In genomic region chr9:50857082-50857641, GRCm38 (mm10) we compare ENCODE assay signal across 8 mouse cellular contexts. TPM values are rescaled to one million over a fixed set of nuclear protein-coding genes. Genes with fewer than 3 reads are reported as not detected.
DNase-seq lines count a peak whose midpoint lies in the region; ATAC-seq and TF ChIP-seq lines count a peak whose summit lies in the region.

No protein-coding gene starts in this region.

- no peak for TF ChIP-seq POLR2A in limb, embryonic 14.5 days (IDR thresholded peaks at IDR 0.05; ENCODE audit: borderline replicate concordance, extremely low read depth, insufficient read depth, insufficient read length)

- WGBS in kidney, embryonic 14.5 days, result under 1% methylated on average over 42 of the region's 46 CpGs
- under 1% methylated on average over 46 of the region's 46 CpGs for WGBS in embryonic facial prominence, embryonic 15.5 days
- WGBS in limb, embryonic 14.5 days, result under 1% methylated on average over 39 of the region's 46 CpGs
- under 1% methylated on average over 46 of the region's 46 CpGs for WGBS in neural tube, embryonic 14.5 days

- no peak for DNase-seq in kidney, postnatal 14 days
- peak; percentile 68 for DNase-seq in Muller cell, postnatal 12 days (ENCODE audit: inconsistent ontology term)
- no peak for DNase-seq in limb, embryonic 14.5 days (ENCODE audit: low spot score)
- DNase-seq in urinary bladder, postnatal 25 days (ENCODE audit: low spot score), result no peak
- no peak for DNase-seq in cerebellum, postnatal 10 days

- H3K27me3 ChIP-seq in kidney, embryonic 14.5 days (ENCODE audit: control insufficient read depth, insufficient read depth, low read length), result no peaks in the 10 kb centered on the region
- H3K27me3 ChIP-seq in embryonic facial prominence, embryonic 15.5 days, result no peaks in the 10 kb centered on the region
- no peaks in the 10 kb centered on the region for H3K27me3 ChIP-seq in limb, embryonic 14.5 days (ENCODE audit: control insufficient read depth, insufficient read depth, low read length)
- no peaks in the 10 kb centered on the region for H3K27me3 ChIP-seq in neural tube, embryonic 14.5 days (ENCODE audit: control insufficient read depth, insufficient read depth, low read length)

- peak; percentile 75 for ATAC-seq in kidney, embryonic 14.5 days (ENCODE audit: low FRiP score, low TSS enrichment)
- ATAC-seq in embryonic facial prominence, embryonic 15.5 days (ENCODE audit: insufficient number of reproducible peaks, low FRiP score, low TSS enrichment, low read depth), result peak; percentile 61
- ATAC-seq in limb, embryonic 14.5 days (ENCODE audit: low FRiP score, low read depth), result peak; percentile 61
- ATAC-seq in neural tube, embryonic 14.5 days (ENCODE audit: low read depth), result peak; percentile 80

- H3K27ac ChIP-seq in kidney, embryonic 14.5 days (ENCODE audit: low read depth, low read length), result peak overlapping the region; percentile 87; the same call in 1 of the 2 replicates
- H3K27ac ChIP-seq in embryonic facial prominence, embryonic 15.5 days (replicated peaks), result peak overlapping the region; percentile 89
- H3K27ac ChIP-seq in limb, embryonic 14.5 days (replicated peaks; ENCODE audit: low read depth, low read length), result peak overlapping the region; percentile 81
- peak overlapping the region; percentile 29 for H3K27ac ChIP-seq in neural tube, embryonic 14.5 days (ENCODE audit: low read depth, low read length)

- peak overlapping the region; percentile 85 for H3K9ac ChIP-seq in kidney, embryonic 14.5 days (ENCODE audit: low read depth, low read length)
- peak overlapping the region; percentile 60 for H3K9ac ChIP-seq in embryonic facial prominence, embryonic 15.5 days
- peak overlapping the region; percentile 81 for H3K9ac ChIP-seq in limb, embryonic 14.5 days (ENCODE audit: low read depth, low read length, severe bottlenecking)
- H3K9ac ChIP-seq in neural tube, embryonic 14.5 days (replicated peaks; ENCODE audit: low read depth, low read length), result peak overlapping the region; percentile 74

- H3K4me3 ChIP-seq in kidney, embryonic 14.5 days (ENCODE audit: low read length), result peak overlapping the region; percentile 87
- peak overlapping the region; percentile 66 for H3K4me3 ChIP-seq in embryonic facial prominence, embryonic 15.5 days (replicated peaks)
- H3K4me3 ChIP-seq in limb, embryonic 14.5 days (replicated peaks; ENCODE audit: low read length), result peak overlapping the region; percentile 81
- peak overlapping the region; percentile 72 for H3K4me3 ChIP-seq in neural tube, embryonic 14.5 days (ENCODE audit: low read depth, low read length)

- H3K9me3 ChIP-seq in kidney, embryonic 14.5 days (ENCODE audit: control insufficient read depth, low read length), result no peaks in the 10 kb centered on the region
- no peaks in the 10 kb centered on the region for H3K9me3 ChIP-seq in embryonic facial prominence, embryonic 15.5 days (replicated peaks)
- no peaks in the 10 kb centered on the region for H3K9me3 ChIP-seq in limb, embryonic 14.5 days (ENCODE audit: control insufficient read depth, low read length)
- no peaks in the 10 kb centered on the region for H3K9me3 ChIP-seq in neural tube, embryonic 14.5 days (ENCODE audit: control insufficient read depth, low read length)

- H3K4me2 ChIP-seq in kidney, embryonic 14.5 days (replicated peaks; ENCODE audit: low read depth, low read length), result peak overlapping the region; percentile 66
- H3K4me2 ChIP-seq in embryonic facial prominence, embryonic 15.5 days (replicated peaks), result peak overlapping the region; percentile 70
- peak overlapping the region; percentile 68 for H3K4me2 ChIP-seq in limb, embryonic 14.5 days (replicated peaks; ENCODE audit: low read depth, low read length, severe bottlenecking)
- peak overlapping the region; percentile 77 for H3K4me2 ChIP-seq in neural tube, embryonic 14.5 days (ENCODE audit: low read depth, low read length)

- H3K4me1 ChIP-seq in kidney, embryonic 14.5 days (ENCODE audit: control insufficient read depth, insufficient read depth, low read length), result peaks cover 19% of the 10 kb centered on the region
- peaks cover 16% of the 10 kb centered on the region for H3K4me1 ChIP-seq in embryonic facial prominence, embryonic 15.5 days
- peaks cover 9% of the 10 kb centered on the region for H3K4me1 ChIP-seq in limb, embryonic 14.5 days (ENCODE audit: control insufficient read depth, insufficient read depth, low read length)
- peaks cover 3% of the 10 kb centered on the region; the same call in 1 of the 2 replicates for H3K4me1 ChIP-seq in neural tube, embryonic 14.5 days (ENCODE audit: control insufficient read depth, insufficient read depth, low read length)

- H3K36me3 ChIP-seq in kidney, embryonic 14.5 days (ENCODE audit: control insufficient read depth, insufficient read depth, low read length), result peaks cover 34% of the 10 kb centered on the region
- peaks cover 34% of the 10 kb centered on the region for H3K36me3 ChIP-seq in embryonic facial prominence, embryonic 15.5 days
- peaks cover 29% of the 10 kb centered on the region for H3K36me3 ChIP-seq in limb, embryonic 14.5 days (ENCODE audit: control insufficient read depth, insufficient read depth, low read length)
- H3K36me3 ChIP-seq in neural tube, embryonic 14.5 days (ENCODE audit: control insufficient read depth, insufficient read depth, low read length), result no peaks in the 10 kb centered on the region; the same call in 1 of the 2 replicates

RNA-seq across cellular contexts. Expression of gene Ppp2r1b, which starts 12.1 kb away (rescaled TPM):
- polyA plus RNA-seq in kidney, embryonic 14.5 days (2014; fragmentation: Nextera tagmentation; extraction: Ambion mirVana), result 43.1 and 89.4 TPM in 2 replicates
- polyA plus RNA-seq in embryonic facial prominence, embryonic 15.5 days (2015; fragmentation: Nextera tagmentation; extraction: Ambion mirVana), result 54.3 and 58.9 TPM in 2 replicates
- polyA plus RNA-seq in limb, embryonic 14.5 days (2012; rRNA removed), result 25.2 and 27.3 TPM in 2 replicates
- 51.0 and 53.8 TPM in 2 replicates for polyA plus RNA-seq in limb, embryonic 14.5 days (2014; fragmentation: Nextera tagmentation; extraction: Ambion mirVana)
- 44.1 and 53.8 TPM in 2 replicates for polyA plus RNA-seq in neural tube, embryonic 14.5 days (2014; fragmentation: Nextera tagmentation; extraction: Ambion mirVana)

Comparison
In these comparisons a context has a peak if more than half of its experiments do, and no peak if none do; other contexts are left out.
1. H3K27ac ChIP-seq: peak in every context shown above with its lines; median percentile 89 in embryonic facial prominence, embryonic 15.5 days; 87 in kidney, embryonic 14.5 days; 81 in limb, embryonic 14.5 days; 29 in neural tube, embryonic 14.5 days.